Mouse (Mus musculus): ENCODE measurements around the gene Arhgap5.

DNA sequence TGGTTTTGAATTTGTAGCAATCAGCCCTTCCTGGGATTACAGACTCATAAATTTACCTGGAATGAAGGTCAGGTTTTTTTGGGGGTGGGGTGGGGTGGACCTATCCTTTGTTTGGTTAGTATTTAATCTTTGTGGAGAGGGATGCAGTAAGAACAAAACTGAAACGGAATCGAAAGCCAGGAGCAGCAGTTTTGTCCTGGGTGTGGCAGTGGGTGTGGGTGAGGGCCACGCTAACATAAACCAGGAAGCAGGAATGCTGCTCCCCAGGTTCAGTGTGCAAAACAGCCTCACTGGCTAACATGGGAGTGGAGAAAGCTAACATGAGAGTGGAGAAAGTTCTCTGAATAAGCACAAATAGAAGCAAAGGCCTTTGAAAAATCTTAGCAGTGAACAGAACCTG lies 6.6 kb upstream of the Arhgap5 start:
- TF ChIP-seq EP300 (optimal IDR thresholded peaks at IDR 0.05) (no peak), CTCF (IDR thresholded peaks at IDR 0.05; ENCODE audit: low read depth) (no peak)

All from stomach, postnatal 0 days (tissue).